Mouse (Mus musculus) liver, postnatal 0 days (tissue): ENCODE measurements at regions not wholly inside any gene's neighbourhood (a gene's known extent, or its start where the extent isn't known, plus 50 kb on each side); places are given as distances from the start of the nearest gene placed in this dataset.

ENCODE experiments used
- ATAC-seq: fragments of 200-750 bp; cut with Nextera tagmentation; 2 replicates; pipeline ENCODE4 v1.8.0; 2017; ENCODE audit warnings: mild to moderate bottlenecking, moderate library complexity
- DNase-seq: peaks from one replicate; pipeline ENCODE4 v3.0.0-alpha.2; 2016
- H3K27ac ChIP-seq: fragments of 300-500 bp; sonication (generic); 2 replicates; pipeline ENCODE4 v1.5.1; 2014; ENCODE audit warnings: antibody characterized with exemption, moderate library complexity, mild to moderate bottlenecking, low read depth
- H3K27me3 ChIP-seq: fragments of 300-500 bp; sonication (generic); 2 replicates; pipeline ENCODE4 v1.6.1; 2014; ENCODE audit warnings: low read length, control low read depth, mixed read lengths; ENCODE audit not compliant: insufficient read depth
- H3K36me3 ChIP-seq: fragments of 300-500 bp; sonication (generic); replicated peaks from 2 replicates; pipeline ENCODE4 v1.6.1; 2014; ENCODE audit warnings: mild to moderate bottlenecking, control low read depth, low read length, moderate library complexity, mixed read lengths; ENCODE audit not compliant: insufficient read depth
- H3K4me1 ChIP-seq: fragments of 300-500 bp; sonication (generic); 2 replicates; pipeline ENCODE4 v1.6.1; 2014; ENCODE audit warnings: antibody characterized with exemption, mild to moderate bottlenecking, control low read depth; ENCODE audit not compliant: insufficient read depth
- H3K4me2 ChIP-seq: fragments of 300-500 bp; sonication (generic); 2 replicates; pipeline ENCODE4 v1.6.1; 2014; ENCODE audit warnings: low read depth, mild to moderate bottlenecking, low read length, moderate library complexity, mixed read lengths
- H3K4me3 ChIP-seq: fragments of 300-500 bp; sonication (generic); 2 replicates; pipeline ENCODE4 v1.5.1; 2014; ENCODE audit warnings: low read depth, low read length
- H3K9ac ChIP-seq: fragments of 300-500 bp; sonication (generic); replicated peaks from 2 replicates; pipeline ENCODE4 v1.6.1; 2014; ENCODE audit warnings: mild to moderate bottlenecking, moderate library complexity
- H3K9me3 ChIP-seq: fragments of 300-500 bp; sonication (generic); 2 replicates; pipeline ENCODE4 v1.6.1; 2016; ENCODE audit warnings: mild to moderate bottlenecking, control low read depth, low read length, mixed read lengths
- CTCF ChIP-seq: sonication (generic); IDR thresholded peaks from 2 replicates; pipeline ENCODE4 v1.5.1; 2016; ENCODE audit warnings: antibody characterized with exemption, low read depth
- EP300 ChIP-seq: IDR thresholded peaks from 2 replicates; pipeline ENCODE4 v1.6.1; 2016; ENCODE audit warnings: antibody characterized with exemption, low read depth, mild to moderate bottlenecking
- WGBS: fragments of 180-500 bp; shearing (Covaris S2); extraction: QIAGEN DNeasy Blood & Tissue Kit; methylation state at CpG from one replicate; pipeline ENCODE4 v1.1.7; 2014; ENCODE audit not compliant: insufficient replicate concordance; 5-methylcytosine and 5-hydroxymethylcytosine counted together

- H3K4me2 ChIP-seq: no peak overlapping the region
- no peaks in the 10 kb centered on the region for H3K9me3 ChIP-seq
- ATAC-seq (no peak), DNase-seq (no peak)
- no peak for TF ChIP-seq CTCF
- TF ChIP-seq EP300: no peak
- no peaks in the 10 kb centered on the region for H3K27me3 ChIP-seq
- no peak overlapping the region for H3K27ac ChIP-seq
- H3K4me3 ChIP-seq: no peak overlapping the region
- WGBS: 57% methylated on average over 1 of the region's 1 CpGs
- no peak overlapping the region for H3K9ac ChIP-seq
- H3K4me1 ChIP-seq: no peaks in the 10 kb centered on the region
- H3K36me3 ChIP-seq: no peaks in the 10 kb centered on the region
These were observed 535.6 kb downstream of the Gja1 start for GRCm38 (mm10) chr10:56912711-56913110.

- no peak for ATAC-seq
These were observed 537.0 kb downstream of the Gja1 start for GRCm38 (mm10) chr10:56914103-56914502.

GRCm38 (mm10) chr10:56918412-56918811 lies 541.3 kb downstream of the Gja1 start:
- DNase-seq (no peak), ATAC-seq (no peak)
- no peaks in the 10 kb centered on the region for H3K9me3 ChIP-seq
- H3K9ac ChIP-seq: no peak overlapping the region
- TF ChIP-seq EP300 (no peak), CTCF (no peak)
- H3K4me1 ChIP-seq: no peaks in the 10 kb centered on the region
- 81% methylated on average over 5 of the region's 5 CpGs for WGBS
- H3K27me3 ChIP-seq: no peaks in the 10 kb centered on the region
- H3K4me2 ChIP-seq: no peak overlapping the region
- no peak overlapping the region for H3K4me3 ChIP-seq
- H3K27ac ChIP-seq: no peak overlapping the region
- H3K36me3 ChIP-seq: no peaks in the 10 kb centered on the region

More at GRCm38 (mm10) chr10:56914103-56914502, 537.0 kb downstream of the Gja1 start:
- no peak for DNase-seq
- TF ChIP-seq CTCF (no peak), EP300 (no peak)
- Histone ChIP-seq H3K9me3 (no peaks in the 10 kb centered on the region), H3K4me1 (no peaks in the 10 kb centered on the region), H3K4me2 (no peak overlapping the region), H3K36me3 (no peaks in the 10 kb centered on the region), H3K4me3 (no peak overlapping the region), H3K27me3 (no peaks in the 10 kb centered on the region), H3K27ac (no peak overlapping the region), H3K9ac (no peak overlapping the region)
- 73% methylated on average over 5 of the region's 5 CpGs for WGBS

- no peaks in the 10 kb centered on the region for H3K4me1 ChIP-seq
- H3K4me2 ChIP-seq: 0 out of 2 replicates have a peak overlapping the region, but pooled peaks have one; percentile 3
- no peaks in the 10 kb centered on the region for H3K9me3 ChIP-seq
- ATAC-seq: no peak
- TF ChIP-seq CTCF: no peak
- TF ChIP-seq EP300: no peak
- DNase-seq: no peak
- 60% methylated on average over 20 of the region's 20 CpGs for WGBS
- no peak overlapping the region for H3K4me3 ChIP-seq
- no peaks in the 10 kb centered on the region for H3K27me3 ChIP-seq
- no peaks in the 10 kb centered on the region for H3K36me3 ChIP-seq
- H3K9ac ChIP-seq: no peak overlapping the region
- H3K27ac ChIP-seq: no peak overlapping the region
These were observed 543.9 kb downstream of the Gja1 start for GRCm38 (mm10) chr10:56920711-56921672.

GRCm38 (mm10) chr10:56935174-56935573 lies 551.0 kb upstream of the Hsf2 start:
- no peak for TF ChIP-seq EP300
- TF ChIP-seq CTCF: no peak
- ATAC-seq: no peak

GRCm38 (mm10) chr10:56941972-56942371 lies 544.2 kb upstream of the Hsf2 start:
- H3K9me3 ChIP-seq: no peaks in the 10 kb centered on the region
- no peak overlapping the region for H3K27ac ChIP-seq
- TF ChIP-seq CTCF (no peak), EP300 (no peak)
- DNase-seq (no peak), ATAC-seq (no peak)
- 55% methylated on average over 4 of the region's 4 CpGs for WGBS
- no peak overlapping the region for H3K4me2 ChIP-seq
- H3K4me3 ChIP-seq: no peak overlapping the region
- H3K36me3 ChIP-seq: no peaks in the 10 kb centered on the region
- H3K4me1 ChIP-seq: no peaks in the 10 kb centered on the region
- no peaks in the 10 kb centered on the region for H3K27me3 ChIP-seq
- no peak overlapping the region for H3K9ac ChIP-seq

More at GRCm38 (mm10) chr10:56935174-56935573, 551.0 kb upstream of the Hsf2 start:
- no peaks in the 10 kb centered on the region for H3K9me3 ChIP-seq
- H3K27me3 ChIP-seq: no peaks in the 10 kb centered on the region
- no peak overlapping the region for H3K4me2 ChIP-seq
- no peaks in the 10 kb centered on the region for H3K36me3 ChIP-seq
- H3K4me1 ChIP-seq: no peaks in the 10 kb centered on the region
- H3K4me3 ChIP-seq: no peak overlapping the region
- no peak overlapping the region for H3K27ac ChIP-seq
- DNase-seq: no peak
- 85% methylated on average over 4 of the region's 4 CpGs for WGBS
- no peak overlapping the region for H3K9ac ChIP-seq
